Mouse (Mus musculus) gastrocnemius, adult 18-20 months (tissue): Measurements from ENCODE around the gene Cpped1. TPM values are rescaled to one million over a fixed set of nuclear protein-coding genes. Genes with fewer than 3 reads are reported as not detected.

Experiments
- DNase-seq: peaks from one replicate; pipeline ENCODE4 v3.0.0; 2021; ENCODE audit warnings: low spot score
- total RNA-seq, 2 experiments: library from RNA; stranded (reverse); gene quantifications; 2 replicates each; pipeline ENCODE4 v1.2.3; 2021

Gene Cpped1
- total RNA-seq, 2 experiments from 2014 or later, result 30.3 to 33.6 TPM

- DNase-seq, result no peak
These were observed 132.7 kb downstream of the Cpped1 start for GRCm38 (mm10) chr16:11776528-11776927.

GRCm38 (mm10) chr16:11774321-11774720, 134.9 kb downstream of the Cpped1 start:
- no peak for DNase-seq

- no peak for DNase-seq
These were observed 136.9 kb downstream of the Cpped1 start for GRCm38 (mm10) chr16:11772318-11772717.

- DNase-seq, result no peak
These were observed 151.3 kb downstream of the Cpped1 start for GRCm38 (mm10) chr16:11757951-11758350.

GRCm38 (mm10) chr16:11757471-11757870, 151.8 kb downstream of the Cpped1 start:
- no peak for DNase-seq

- no peak for DNase-seq
These were observed 152.5 kb downstream of the Cpped1 start for GRCm38 (mm10) chr16:11756598-11757245.

- no peak for DNase-seq
These were observed 153.8 kb downstream of the Cpped1 start for GRCm38 (mm10) chr16:11755281-11756066.

- DNase-seq, result no peak
These were observed 155.1 kb downstream of the Cpped1 start for GRCm38 (mm10) chr16:11754136-11754535.

Other genes starting within 250 kb of the Cpped1 start
- not detected for gene Shisa9, start 74.7 kb upstream of the Cpped1 start, total RNA-seq